Mouse (Mus musculus) limb, embryonic 14.5 days (tissue): ENCODE measurements around the gene Gstm1. TPM values are rescaled to one million over a fixed set of nuclear protein-coding genes. Genes with fewer than 3 reads are reported as not detected.

Experiments used
- ATAC-seq: fragments of 200-750 bp; cut with Nextera tagmentation; 2 replicates; pipeline ENCODE4 v1.8.0; 2017; ENCODE audit warnings: low read depth, moderate number of reproducible peaks, moderate TSS enrichment; ENCODE audit not compliant: low FRiP score
- DNase-seq: peaks from one replicate; pipeline ENCODE4 v3.0.0-alpha.2; 2015; ENCODE audit warnings: low spot score
- H3K27ac ChIP-seq: fragments of 300-500 bp; sonication (generic); replicated peaks from 2 replicates; pipeline ENCODE4 v1.5.1; 2014; ENCODE audit warnings: low read depth, mild to moderate bottlenecking, low read length, moderate library complexity, mixed read lengths
- H3K27me3 ChIP-seq: fragments of 300-500 bp; sonication (generic); 2 replicates; pipeline ENCODE4 v1.6.1; 2014; ENCODE audit warnings: low read length, mixed read lengths; ENCODE audit not compliant: control insufficient read depth, insufficient read depth
- H3K36me3 ChIP-seq: fragments of 300-500 bp; sonication (generic); 2 replicates; pipeline ENCODE4 v1.6.1; 2014; ENCODE audit warnings: mild to moderate bottlenecking, low read length, moderate library complexity, mixed read lengths; ENCODE audit not compliant: control insufficient read depth, insufficient read depth
- H3K4me1 ChIP-seq: fragments of 300-500 bp; sonication (generic); 2 replicates; pipeline ENCODE4 v1.6.1; 2014; ENCODE audit warnings: antibody characterized with exemption, low read length, mixed read lengths; ENCODE audit not compliant: control insufficient read depth, insufficient read depth
- H3K4me2 ChIP-seq: fragments of 300-500 bp; sonication (generic); replicated peaks from 2 replicates; pipeline ENCODE4 v1.6.1; 2014; ENCODE audit warnings: low read depth, mild to moderate bottlenecking, low read length, moderate library complexity; ENCODE audit not compliant: severe bottlenecking
- H3K4me3 ChIP-seq: fragments of 300-500 bp; sonication (generic); replicated peaks from 2 replicates; pipeline ENCODE4 v1.5.1; 2014; ENCODE audit warnings: low read length
- H3K9ac ChIP-seq: fragments of 300-500 bp; sonication (generic); 2 replicates; pipeline ENCODE4 v1.6.1; 2014; ENCODE audit warnings: mild to moderate bottlenecking, low read depth, low read length, moderate library complexity; ENCODE audit not compliant: severe bottlenecking
- H3K9me3 ChIP-seq: fragments of 300-500 bp; sonication (generic); 2 replicates; pipeline ENCODE4 v1.6.1; 2016; ENCODE audit warnings: low read length; ENCODE audit not compliant: control insufficient read depth
- POLR2A ChIP-seq: fragments of 200-500 bp; IDR thresholded peaks from 2 replicates; pipeline ENCODE4 v1.8.0; 2012; ENCODE audit warnings: inconsistent platforms, mild to moderate bottlenecking, moderate library complexity, borderline replicate concordance; ENCODE audit not compliant: insufficient read depth, insufficient read length; ENCODE audit errors: extremely low read depth
- WGBS: fragments of 180-500 bp; shearing (Covaris S2); extraction: QIAGEN DNeasy Blood & Tissue Kit; methylation state at CpG from one replicate; pipeline ENCODE4 v1.1.7; 2014; 5-methylcytosine and 5-hydroxymethylcytosine counted together
- polyA plus RNA-seq, 2 experiments: library from polyadenylated mRNA; depleted of rRNA in 1 of 2; stranded (reverse) in 1 of 2; unstranded in 1 of 2; fragments of >200 nt; fragmentation: Nextera tagmentation in 1 of 2; extraction: Ambion mirVana in 1 of 2; gene quantifications; 2 replicates each; pipeline versions ENCODE4 v1.2.1 to v1.2.3; 2012 to 2014

The Gstm1 gene
- polyA plus RNA-seq, 2 experiments = 31.6 to 56.0 TPM

GRCm38 (mm10) chr3:108033156-108033555 lies 15.4 kb upstream of the Gstm1 start:
- Histone ChIP-seq H3K27ac (no peak overlapping the region), H3K4me1 (no peaks in the 10 kb centered on the region), H3K36me3 (no peaks in the 10 kb centered on the region), H3K9me3 (no peaks in the 10 kb centered on the region), H3K4me2 (no peak overlapping the region), H3K4me3 (no peak overlapping the region), H3K27me3 (no peaks in the 10 kb centered on the region), H3K9ac (no peak overlapping the region)
- no peak for TF ChIP-seq POLR2A
- no peak for ATAC-seq
- 81% methylated on average over 5 of the region's 5 CpGs for WGBS
- no peak for DNase-seq

DNA sequence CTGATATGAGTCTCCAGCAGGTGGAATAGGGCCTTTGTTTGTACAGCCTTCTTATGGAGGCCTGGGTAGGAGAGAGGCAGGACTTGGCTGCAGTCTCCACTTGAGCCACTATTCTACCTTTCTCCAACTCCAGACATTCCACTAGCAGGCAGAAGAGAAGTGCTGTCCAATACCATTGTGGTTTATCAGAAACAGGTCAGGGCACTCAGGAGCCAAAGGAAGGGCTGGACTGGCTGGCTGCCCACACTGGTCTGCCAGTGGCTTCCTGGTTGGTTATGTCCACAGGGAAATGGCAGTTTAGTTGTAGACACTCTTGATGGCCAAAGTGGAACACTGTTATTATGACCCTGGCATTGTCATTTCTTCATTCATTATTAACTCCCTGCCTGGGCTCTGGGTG lies 14.3 kb upstream of the Gstm1 start:
- Histone ChIP-seq H3K4me1 (no peaks in the 10 kb centered on the region), H3K4me3 (no peak overlapping the region), H3K9me3 (no peaks in the 10 kb centered on the region), H3K27ac (no peak overlapping the region), H3K36me3 (no peaks in the 10 kb centered on the region), H3K27me3 (no peaks in the 10 kb centered on the region), H3K9ac (no peak overlapping the region), H3K4me2 (no peak overlapping the region)
- ATAC-seq = no peak
- TF ChIP-seq POLR2A = no peak
- DNase-seq = no peak

GRCm38 (mm10) chr3:108028641-108029365 lies 11.0 kb upstream of the Gstm1 start:
- WGBS = 86% methylated on average over 4 of the region's 4 CpGs
- Histone ChIP-seq H3K36me3 (no peaks in the 10 kb centered on the region), H3K4me2 (no peak overlapping the region), H3K4me1 (no peaks in the 10 kb centered on the region), H3K9ac (no peak overlapping the region), H3K4me3 (no peak overlapping the region), H3K9me3 (no peaks in the 10 kb centered on the region), H3K27me3 (no peaks in the 10 kb centered on the region), H3K27ac (no peak overlapping the region)
- no peak for ATAC-seq
- DNase-seq = no peak
- no peak for TF ChIP-seq POLR2A

DNA sequence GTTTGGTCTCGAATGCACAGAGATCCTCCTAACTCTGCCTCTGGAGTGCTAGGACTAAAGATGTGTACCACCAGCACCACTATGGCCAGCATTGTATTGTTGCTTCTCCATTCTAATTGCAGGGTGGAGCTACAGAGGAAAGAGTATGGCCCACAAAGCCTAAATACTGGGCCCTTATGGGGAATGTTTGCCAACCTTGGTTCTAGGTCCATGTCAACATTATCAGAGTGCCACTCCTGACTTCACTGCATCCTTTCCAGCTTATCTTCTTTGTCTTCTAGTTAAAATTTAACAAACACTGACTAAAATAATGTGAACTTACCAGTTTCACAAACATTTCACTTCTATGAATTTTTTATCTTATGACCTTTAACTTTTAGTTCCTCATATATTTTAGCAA lies 8.8 kb upstream of the Gstm1 start:
- no peaks in the 10 kb centered on the region for H3K27me3 ChIP-seq
- no peaks in the 10 kb centered on the region for H3K4me1 ChIP-seq
- WGBS = 88% methylated on average over 1 of the region's 1 CpGs
- DNase-seq = no peak
- no peak overlapping the region for H3K27ac ChIP-seq
- H3K9ac ChIP-seq = no peak overlapping the region
- no peak overlapping the region for H3K4me2 ChIP-seq
- ATAC-seq = no peak
- no peak overlapping the region for H3K4me3 ChIP-seq
- TF ChIP-seq POLR2A = no peak
- H3K36me3 ChIP-seq = no peaks in the 10 kb centered on the region
- H3K9me3 ChIP-seq = no peaks in the 10 kb centered on the region

- no peaks in the 10 kb centered on the region for H3K36me3 ChIP-seq
- no peak overlapping the region for H3K4me3 ChIP-seq
- no peak overlapping the region for H3K27ac ChIP-seq
- no peak for TF ChIP-seq POLR2A
- H3K9me3 ChIP-seq = no peaks in the 10 kb centered on the region
- no peaks in the 10 kb centered on the region for H3K4me1 ChIP-seq
- DNase-seq = no peak
- no peak overlapping the region for H3K9ac ChIP-seq
- H3K4me2 ChIP-seq = no peak overlapping the region
- no peaks in the 10 kb centered on the region for H3K27me3 ChIP-seq
- WGBS = 70% methylated on average over 5 of the region's 5 CpGs
- no peak for ATAC-seq
These were observed 8.3 kb upstream of the Gstm1 start for GRCm38 (mm10) chr3:108026049-108026448.
